Mouse (Mus musculus) ES-E14 (cell line): Measurements from ENCODE around the gene Zfand3.

Experiments
- CHD2 ChIP-seq: IDR thresholded peaks from 2 replicates; pipeline ENCODE4 v1.6.1; 2014; ENCODE audit warnings: mild to moderate bottlenecking, low read depth, low read length, inconsistent platforms
- MAFK ChIP-seq: IDR thresholded peaks from 2 replicates; pipeline ENCODE4 v1.6.1; 2014; ENCODE audit warnings: mild to moderate bottlenecking, low read depth, low read length, inconsistent platforms; ENCODE audit not compliant: insufficient read depth
- ZNF384 ChIP-seq: IDR thresholded peaks from 2 replicates; pipeline ENCODE4 v1.6.1; 2012; ENCODE audit warnings: low read depth, low read length, inconsistent platforms

DNA sequence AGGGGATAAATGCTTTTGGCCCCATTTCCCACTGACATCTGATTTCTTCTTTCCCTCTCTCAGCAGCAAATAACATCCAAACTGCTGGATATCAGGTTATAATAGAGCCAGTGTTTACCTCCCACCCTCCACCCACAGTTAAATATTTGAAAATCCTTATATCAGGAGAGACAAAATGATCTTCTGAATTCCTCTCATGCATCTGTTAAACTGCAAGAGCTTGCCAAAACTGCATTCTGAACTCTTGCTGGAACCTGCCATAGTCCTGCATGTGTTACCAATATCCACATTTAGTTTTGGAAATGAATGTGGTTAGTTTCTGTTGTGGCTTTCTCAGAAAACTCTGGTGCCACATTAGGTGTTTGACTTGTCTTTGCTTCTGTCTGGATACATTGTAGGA is 97.3 kb downstream of the Zfand3 start:
- TF ChIP-seq ZNF384, result no peak
- no peak for TF ChIP-seq MAFK
- no peak for TF ChIP-seq CHD2
